Mouse (Mus musculus) cerebellum, adult 18-20 months (tissue): ENCODE measurements around the gene Celf2.

Source experiments
- DNase-seq, 2 experiments: peaks; one replicate each; pipeline ENCODE4 v3.0.0; 2021

The Celf2 gene

GRCm38 (mm10) chr2:7259616-7260015 is 249.7 kb downstream of the Celf2 start:
- no peak for DNase-seq

- DNase-seq = no peak
These were observed 253.3 kb downstream of the Celf2 start for GRCm38 (mm10) chr2:7256023-7256422.

- no peak for DNase-seq
These were observed 254.0 kb downstream of the Celf2 start for GRCm38 (mm10) chr2:7255386-7255785.

- no peak for DNase-seq
These were observed 259.0 kb downstream of the Celf2 start for GRCm38 (mm10) chr2:7250314-7250713.

GRCm38 (mm10) chr2:7249002-7249401 is 260.4 kb downstream of the Celf2 start:
- DNase-seq = no peak

- no peak for DNase-seq
These were observed 263.2 kb downstream of the Celf2 start for GRCm38 (mm10) chr2:7245958-7246774.

GRCm38 (mm10) chr2:7242139-7242538 is 267.2 kb downstream of the Celf2 start:
- no peak for DNase-seq

GRCm38 (mm10) chr2:7241523-7241941 is 267.8 kb downstream of the Celf2 start:
- DNase-seq = no peak

GRCm38 (mm10) chr2:7237283-7237682 is 272.1 kb downstream of the Celf2 start:
- DNase-seq = no peak

- DNase-seq = no peak
These were observed 272.9 kb downstream of the Celf2 start for GRCm38 (mm10) chr2:7236452-7236851.

GRCm38 (mm10) chr2:7235059-7235741 is 274.2 kb downstream of the Celf2 start:
- no peak for DNase-seq

- no peak for DNase-seq
These were observed 274.8 kb downstream of the Celf2 start for GRCm38 (mm10) chr2:7234587-7234986.

- no peak for DNase-seq
These were observed 276.0 kb downstream of the Celf2 start for GRCm38 (mm10) chr2:7233411-7233810.

- DNase-seq = no peak
These were observed 282.6 kb downstream of the Celf2 start for GRCm38 (mm10) chr2:7226785-7227184.

- DNase-seq = no peak
These were observed 284.9 kb downstream of the Celf2 start for GRCm38 (mm10) chr2:7224346-7225071.

- DNase-seq = no peak
These were observed 285.8 kb downstream of the Celf2 start for GRCm38 (mm10) chr2:7223538-7223937.

- DNase-seq = no peak
These were observed 286.5 kb downstream of the Celf2 start for GRCm38 (mm10) chr2:7222886-7223285.

- DNase-seq = no peak
These were observed 287.5 kb downstream of the Celf2 start for GRCm38 (mm10) chr2:7221856-7222255.

- DNase-seq = no peak
These were observed 291.3 kb downstream of the Celf2 start for GRCm38 (mm10) chr2:7218101-7218500.

GRCm38 (mm10) chr2:7207691-7208504 is 301.5 kb downstream of the Celf2 start:
- no peak for DNase-seq

- DNase-seq = no peak
These were observed 315.9 kb downstream of the Celf2 start for GRCm38 (mm10) chr2:7193413-7193812.

- DNase-seq = no peak
These were observed 330.2 kb downstream of the Celf2 start for GRCm38 (mm10) chr2:7179186-7179585.
